Mouse (Mus musculus) C2C12 (cell line): Measurements from ENCODE around the gene Palld.

Experiments
- CTCF ChIP-seq: IDR thresholded peaks from one replicate; pipeline ENCODE4 v1.5.1; 2011; ENCODE audit not compliant: control insufficient read depth, insufficient read depth, insufficient read length
- FOSL1 ChIP-seq: IDR thresholded peaks from one replicate; pipeline ENCODE4 v1.8.0; 2011; ENCODE audit warnings: mild to moderate bottlenecking, low read length; ENCODE audit not compliant: poor library complexity, insufficient read depth, severe bottlenecking
- MAX ChIP-seq: IDR thresholded peaks from one replicate; pipeline ENCODE4 v1.6.1; 2011; ENCODE audit warnings: mild to moderate bottlenecking, control low read depth
- MYOD1 ChIP-seq: IDR thresholded peaks from one replicate; pipeline ENCODE4 v1.6.1; 2011; ENCODE audit warnings: low read depth; ENCODE audit not compliant: control insufficient read depth, insufficient read length
- MYOG ChIP-seq: IDR thresholded peaks from one replicate; pipeline ENCODE4 v1.6.1; 2011; ENCODE audit not compliant: control insufficient read depth, insufficient read length; ENCODE audit errors: extremely low read depth
- USF1 ChIP-seq: IDR thresholded peaks from one replicate; pipeline ENCODE4 v1.6.1; 2011; ENCODE audit warnings: low read depth, mild to moderate bottlenecking, control low read depth, moderate library complexity

- no peak for TF ChIP-seq CTCF
- TF ChIP-seq MAX: no peak
- TF ChIP-seq USF1: no peak
- TF ChIP-seq MYOD1: no peak
- no peak for TF ChIP-seq MYOG
- TF ChIP-seq FOSL1: no peak
Observed at GRCm38 (mm10) chr8:61760190-61760578, 142.3 kb downstream of the Palld start.
